Mouse (Mus musculus): Measurements from ENCODE around the gene Arhgef5. TPM values are rescaled to one million over a fixed set of nuclear protein-coding genes. Genes with fewer than 3 reads are reported as not detected.
"Not testable (repeated sequence)": the region's sequence is repeated elsewhere in the genome, so short reads cannot be mapped to it uniquely, and the experiment has no call there.

The Arhgef5 gene
- polyA plus RNA-seq (2015; fragmentation: Nextera tagmentation; extraction: Ambion mirVana): 7.0 and 8.0 TPM in 2 replicates

GRCm38 (mm10) chr6:43265363-43266041 lies at the start of gene Arhgef5:
TSS of gene Arhgef5 (plus strand) at chr6:43265582.
- ATAC-seq (replicated peaks; ENCODE audit: extremely low read depth, insufficient read depth, low FRiP score): peak; percentile 69
- Histone ChIP-seq H3K36me3 (ENCODE audit: control insufficient read depth, insufficient read depth) (no peaks in the 10 kb centered on the region), H3K27me3 (ENCODE audit: control insufficient read depth, insufficient read depth, low read length) (no peaks in the 10 kb centered on the region), H3K9ac (ENCODE audit: low read length) (peak within 1 kb of the TSS; percentile 81), H3K9me3 (replicated peaks; ENCODE audit: control insufficient read depth, low read length) (no peaks in the 10 kb centered on the region), H3K4me1 (ENCODE audit: control insufficient read depth, insufficient read depth, low read length) (peaks cover 6% of the 10 kb centered on the region; the same call in 1 of the 2 replicates), H3K4me3 (ENCODE audit: low read length) (peak within 1 kb of the TSS; percentile 64), H3K27ac (ENCODE audit: low read length) (peak within 1 kb of the TSS; percentile 79), H3K4me2 (ENCODE audit: low read depth, low read length) (peak within 1 kb of the TSS; percentile 93)
- WGBS: 1% methylated on average over 46 of the region's 48 CpGs

- H3K27me3 ChIP-seq (ENCODE audit: control insufficient read depth, insufficient read depth, low read length); H3K9me3 ChIP-seq (replicated peaks; ENCODE audit: control insufficient read depth, low read length); H3K27ac ChIP-seq (ENCODE audit: low read length); H3K36me3 ChIP-seq (ENCODE audit: control insufficient read depth, insufficient read depth); H3K4me1 ChIP-seq (ENCODE audit: control insufficient read depth, insufficient read depth, low read length); H3K9ac ChIP-seq (ENCODE audit: low read length); H3K4me2 ChIP-seq (ENCODE audit: low read depth, low read length); ATAC-seq (replicated peaks; ENCODE audit: extremely low read depth, insufficient read depth, low FRiP score); H3K4me3 ChIP-seq (ENCODE audit: low read length): not testable (repeated sequence)
- WGBS: 78% methylated on average over 1 of the region's 1 CpGs
Measured at GRCm38 (mm10) chr6:43231255-43231654, 34.1 kb upstream of the Arhgef5 start, which contains the start of gene Olfr47. TSS of gene Olfr47 (plus strand) at chr6:43231529.

GRCm38 (mm10) chr6:43242061-43242460 lies 23.3 kb upstream of the Arhgef5 start:
- Histone ChIP-seq H3K36me3 (ENCODE audit: control insufficient read depth, insufficient read depth) (no peaks in the 10 kb centered on the region), H3K27ac (ENCODE audit: low read length) (no peak overlapping the region), H3K9me3 (replicated peaks; ENCODE audit: control insufficient read depth, low read length) (no peaks in the 10 kb centered on the region), H3K27me3 (ENCODE audit: control insufficient read depth, insufficient read depth, low read length) (no peaks in the 10 kb centered on the region), H3K4me1 (ENCODE audit: control insufficient read depth, insufficient read depth, low read length) (no peaks in the 10 kb centered on the region), H3K9ac (ENCODE audit: low read length) (no peak overlapping the region), H3K4me3 (ENCODE audit: low read length) (no peak overlapping the region), H3K4me2 (ENCODE audit: low read depth, low read length) (no peak overlapping the region)
- no peak for ATAC-seq (replicated peaks; ENCODE audit: extremely low read depth, insufficient read depth, low FRiP score)
- 14% methylated on average over 4 of the region's 4 CpGs for WGBS

- Histone ChIP-seq H3K4me1 (ENCODE audit: control insufficient read depth, insufficient read depth, low read length) (no peaks in the 10 kb centered on the region), H3K9me3 (replicated peaks; ENCODE audit: control insufficient read depth, low read length) (no peaks in the 10 kb centered on the region), H3K4me2 (ENCODE audit: low read depth, low read length) (no peak overlapping the region), H3K36me3 (ENCODE audit: control insufficient read depth, insufficient read depth) (no peaks in the 10 kb centered on the region), H3K27me3 (ENCODE audit: control insufficient read depth, insufficient read depth, low read length) (no peaks in the 10 kb centered on the region), H3K9ac (ENCODE audit: low read length) (no peak overlapping the region), H3K27ac (ENCODE audit: low read length) (no peak overlapping the region), H3K4me3 (ENCODE audit: low read length) (no peak overlapping the region)
- ATAC-seq (replicated peaks; ENCODE audit: extremely low read depth, insufficient read depth, low FRiP score): no peak
- 57% methylated on average over 3 of the region's 3 CpGs for WGBS
Measured at GRCm38 (mm10) chr6:43247396-43247795, 18.0 kb upstream of the Arhgef5 start.

- no peak overlapping the region for H3K27ac ChIP-seq (ENCODE audit: low read length)
- no peaks in the 10 kb centered on the region for H3K36me3 ChIP-seq (ENCODE audit: control insufficient read depth, insufficient read depth)
- ATAC-seq (replicated peaks; ENCODE audit: extremely low read depth, insufficient read depth, low FRiP score): no peak
- no peaks in the 10 kb centered on the region for H3K27me3 ChIP-seq (ENCODE audit: control insufficient read depth, insufficient read depth, low read length)
- no peak overlapping the region for H3K9ac ChIP-seq (ENCODE audit: low read length)
- WGBS: 52% methylated on average over 1 of the region's 1 CpGs
- H3K9me3 ChIP-seq (replicated peaks; ENCODE audit: control insufficient read depth, low read length): no peaks in the 10 kb centered on the region
- H3K4me2 ChIP-seq (ENCODE audit: low read depth, low read length): no peak overlapping the region
- no peaks in the 10 kb centered on the region for H3K4me1 ChIP-seq (ENCODE audit: control insufficient read depth, insufficient read depth, low read length)
- no peak overlapping the region for H3K4me3 ChIP-seq (ENCODE audit: low read length)
Measured at GRCm38 (mm10) chr6:43252994-43253393, 12.4 kb upstream of the Arhgef5 start.

GRCm38 (mm10) chr6:43254193-43254926 lies 11.0 kb upstream of the Arhgef5 start:
- H3K9me3 ChIP-seq (replicated peaks; ENCODE audit: control insufficient read depth, low read length): no peaks in the 10 kb centered on the region
- H3K9ac ChIP-seq (ENCODE audit: low read length): no peak overlapping the region
- no peak overlapping the region for H3K4me3 ChIP-seq (ENCODE audit: low read length)
- H3K4me2 ChIP-seq (ENCODE audit: low read depth, low read length): no peak overlapping the region
- H3K27ac ChIP-seq (ENCODE audit: low read length): no peak overlapping the region
- WGBS: 65% methylated on average over 7 of the region's 7 CpGs
- no peak for ATAC-seq (replicated peaks; ENCODE audit: extremely low read depth, insufficient read depth, low FRiP score)
- no peaks in the 10 kb centered on the region for H3K4me1 ChIP-seq (ENCODE audit: control insufficient read depth, insufficient read depth, low read length)
- no peaks in the 10 kb centered on the region for H3K36me3 ChIP-seq (ENCODE audit: control insufficient read depth, insufficient read depth)
- no peaks in the 10 kb centered on the region for H3K27me3 ChIP-seq (ENCODE audit: control insufficient read depth, insufficient read depth, low read length)

GRCm38 (mm10) chr6:43260756-43261155 lies 4.6 kb upstream of the Arhgef5 start:
- H3K4me3 ChIP-seq (ENCODE audit: low read length): no peak overlapping the region
- H3K27me3 ChIP-seq (ENCODE audit: control insufficient read depth, insufficient read depth, low read length): no peaks in the 10 kb centered on the region
- ATAC-seq (replicated peaks; ENCODE audit: extremely low read depth, insufficient read depth, low FRiP score): no peak
- 48% methylated on average over 2 of the region's 2 CpGs for WGBS
- H3K27ac ChIP-seq (ENCODE audit: low read length): no peak overlapping the region
- H3K9ac ChIP-seq (ENCODE audit: low read length): no peak overlapping the region
- peaks cover 4% of the 10 kb centered on the region; the same call in 1 of the 2 replicates for H3K4me1 ChIP-seq (ENCODE audit: control insufficient read depth, insufficient read depth, low read length)
- H3K9me3 ChIP-seq (replicated peaks; ENCODE audit: control insufficient read depth, low read length): no peaks in the 10 kb centered on the region
- H3K4me2 ChIP-seq (ENCODE audit: low read depth, low read length): no peak overlapping the region
- no peaks in the 10 kb centered on the region for H3K36me3 ChIP-seq (ENCODE audit: control insufficient read depth, insufficient read depth)

- Histone ChIP-seq H3K4me3 (ENCODE audit: low read length) (peak overlapping the region; percentile 64), H3K9ac (ENCODE audit: low read length) (peak overlapping the region; percentile 81), H3K4me1 (ENCODE audit: control insufficient read depth, insufficient read depth, low read length) (peaks cover 6% of the 10 kb centered on the region; the same call in 1 of the 2 replicates), H3K36me3 (ENCODE audit: control insufficient read depth, insufficient read depth) (no peaks in the 10 kb centered on the region), H3K9me3 (replicated peaks; ENCODE audit: control insufficient read depth, low read length) (no peaks in the 10 kb centered on the region), H3K27me3 (ENCODE audit: control insufficient read depth, insufficient read depth, low read length) (no peaks in the 10 kb centered on the region), H3K27ac (ENCODE audit: low read length) (peak overlapping the region; percentile 79), H3K4me2 (ENCODE audit: low read depth, low read length) (peak overlapping the region; percentile 93)
- ATAC-seq (replicated peaks; ENCODE audit: extremely low read depth, insufficient read depth, low FRiP score): peak; percentile 72
- 7% methylated on average over 8 of the region's 8 CpGs for WGBS
Measured at GRCm38 (mm10) chr6:43266356-43266755, 974 bp downstream of the Arhgef5 start.

- H3K9me3 ChIP-seq (replicated peaks; ENCODE audit: control insufficient read depth, low read length): no peaks in the 10 kb centered on the region
- no peak overlapping the region for H3K9ac ChIP-seq (ENCODE audit: low read length)
- no peaks in the 10 kb centered on the region for H3K4me1 ChIP-seq (ENCODE audit: control insufficient read depth, insufficient read depth, low read length)
- peak; percentile 63; the same call in 1 of the 2 replicates for ATAC-seq (replicated peaks; ENCODE audit: extremely low read depth, insufficient read depth, low FRiP score)
- H3K27ac ChIP-seq (ENCODE audit: low read length): peak overlapping the region; percentile 79
- no peak overlapping the region for H3K4me2 ChIP-seq (ENCODE audit: low read depth, low read length)
- no peak overlapping the region for H3K4me3 ChIP-seq (ENCODE audit: low read length)
- no peaks in the 10 kb centered on the region for H3K27me3 ChIP-seq (ENCODE audit: control insufficient read depth, insufficient read depth, low read length)
- H3K36me3 ChIP-seq (ENCODE audit: control insufficient read depth, insufficient read depth): peaks cover 5% of the 10 kb centered on the region; the same call in 1 of the 2 replicates
Measured at GRCm38 (mm10) chr6:43272597-43272996, 7.2 kb downstream of the Arhgef5 start.
